Mouse (Mus musculus): ENCODE results near the gene Cyb561a3. TPM values are rescaled to one million over a fixed set of nuclear protein-coding genes. Genes with fewer than 3 reads are reported as not detected.

Gene Cyb561a3
- total RNA-seq, 2 experiments from 2014 or later = 12.3 to 14.2 TPM

Other genes with a start within 250 kb of the Cyb561a3 start
- gene Syt7, start 188.1 kb upstream of the Cyb561a3 start, total RNA-seq (2021) = 10 to 100 TPM; 35.5 to 37.1 TPM
- 1 to 10 TPM; 1.7 to 5.7 TPM for gene Lrrc10b, start 119.7 kb upstream of the Cyb561a3 start, total RNA-seq (2021)
- under 1 TPM in 1 of 2 experiments, not detected in 1; 0.49 TPM for gene Ppp1r32, start 94.2 kb upstream of the Cyb561a3 start, total RNA-seq (2021)
- gene Cpsf7, start 51.9 kb upstream of the Cyb561a3 start, total RNA-seq (2021) = 10 to 100 TPM; 20.6 to 24.4 TPM
- 10 to 100 TPM; 79.4 to 82.7 TPM for gene Sdhaf2, start 51.0 kb upstream of the Cyb561a3 start, total RNA-seq (2021)
- gene Tmem216, start 20.9 kb upstream of the Cyb561a3 start, total RNA-seq (2021) = 1 to 10 TPM; 4.9 to 5.8 TPM
- 1 to 10 TPM; 1.4 to 2.1 TPM for gene Tmem138, start 190 bp downstream of the Cyb561a3 start, total RNA-seq (2021)
- gene Ddb1, start 28.2 kb downstream of the Cyb561a3 start, total RNA-seq (2021) = 100 to 1,000 TPM; 135 to 160 TPM
- 1 to 10 TPM; 9.6 to 9.7 TPM for gene Tkfc, start 28.5 kb downstream of the Cyb561a3 start, total RNA-seq (2021)
- under 1 TPM in 1 of 2 experiments, not detected in 1; 0.31 TPM for gene Vwce, start 57.0 kb downstream of the Cyb561a3 start, total RNA-seq (2021)
- gene Pga5, start 100.9 kb downstream of the Cyb561a3 start, total RNA-seq (2021) = not detected
- gene Vps37c, start 111.6 kb downstream of the Cyb561a3 start, total RNA-seq (2021) = 10 to 100 TPM; 20.4 to 21.8 TPM
- gene Cd5, start 161.8 kb downstream of the Cyb561a3 start, total RNA-seq (2021) = 1 to 10 TPM in 1 of 2 experiments, not detected in 1; 1.1 TPM